Mouse (Mus musculus) forebrain, embryonic 13.5 days (tissue): ENCODE measurements at regions not wholly inside any gene's neighbourhood (a gene's known extent, or its start where the extent isn't known, plus 50 kb on each side); places are given as distances from the start of the nearest gene placed in this dataset.
"Not testable (repeated sequence)": the region's sequence is repeated elsewhere in the genome, so short reads cannot be mapped to it uniquely, and the experiment has no call there.

Experiments used
- ATAC-seq: fragments of 200-750 bp; cut with Nextera tagmentation; 2 replicates; pipeline ENCODE4 v1.8.0; 2017
- H3K27ac ChIP-seq: fragments of 300-500 bp; sonication (generic); 2 replicates; pipeline ENCODE4 v1.5.1; 2015; ENCODE audit warnings: inconsistent platforms, mild to moderate bottlenecking, moderate library complexity
- H3K27me3 ChIP-seq: fragments of 300-500 bp; sonication (generic); 2 replicates; pipeline ENCODE4 v1.6.1; 2015; ENCODE audit warnings: mild to moderate bottlenecking, inconsistent platforms
- H3K36me3 ChIP-seq: fragments of 300-500 bp; sonication (generic); 2 replicates; pipeline ENCODE4 v1.6.1; 2015; ENCODE audit warnings: mild to moderate bottlenecking, inconsistent platforms; ENCODE audit not compliant: poor library complexity, severe bottlenecking
- H3K4me1 ChIP-seq: fragments of 300-500 bp; sonication (generic); 2 replicates; pipeline ENCODE4 v1.6.1; 2015; ENCODE audit warnings: inconsistent platforms
- H3K4me2 ChIP-seq: fragments of 300-500 bp; sonication (generic); 2 replicates; pipeline ENCODE4 v1.6.1; 2015; ENCODE audit warnings: inconsistent platforms, mild to moderate bottlenecking, moderate library complexity
- H3K4me3 ChIP-seq: fragments of 300-500 bp; sonication (generic); 2 replicates; pipeline ENCODE4 v1.5.1; 2015; ENCODE audit warnings: mild to moderate bottlenecking, inconsistent platforms
- H3K9ac ChIP-seq: fragments of 300-500 bp; sonication (generic); 2 replicates; pipeline ENCODE4 v1.6.1; 2015; ENCODE audit warnings: mild to moderate bottlenecking, inconsistent platforms
- H3K9me3 ChIP-seq: fragments of 300-500 bp; sonication (generic); replicated peaks from 2 replicates; pipeline ENCODE4 v1.6.1; 2016; ENCODE audit warnings: inconsistent platforms
- WGBS: fragments of 180-500 bp; shearing (Covaris S2); methylation state at CpG from one replicate; pipeline ENCODE4 v1.1.7; 2015; 5-methylcytosine and 5-hydroxymethylcytosine counted together

DNA sequence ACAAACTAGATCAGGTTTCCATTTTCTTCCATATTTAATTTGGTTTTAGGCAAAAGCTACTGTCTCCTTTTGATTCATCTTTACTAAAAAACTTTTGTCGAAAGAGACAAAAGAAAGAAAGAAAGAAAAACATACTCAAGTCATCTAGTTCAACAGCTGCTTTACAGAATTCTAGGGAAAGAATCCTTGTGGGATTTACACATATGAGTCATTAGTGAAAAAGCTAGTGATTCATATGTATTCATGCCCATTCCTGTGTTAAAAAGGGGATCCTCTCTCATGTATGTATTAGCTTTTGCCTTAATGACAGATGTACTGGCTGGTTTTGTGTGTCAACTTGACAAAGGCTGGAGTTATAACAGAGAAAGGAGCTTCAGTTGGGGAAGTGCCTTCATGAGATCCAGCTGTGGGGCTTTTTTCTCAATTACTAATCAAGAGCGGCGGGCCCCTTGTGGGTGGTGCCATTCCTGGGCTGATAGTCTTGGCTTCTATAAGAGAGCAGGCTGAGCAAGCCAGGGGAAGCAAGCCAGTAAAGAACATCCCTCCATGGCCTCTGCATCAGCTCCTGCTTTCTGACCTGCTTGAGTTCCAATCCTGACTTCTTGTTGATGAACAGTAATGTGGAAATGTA is 200.1 kb upstream of the Flrt2 start:
- H3K4me2 ChIP-seq, H3K9me3 ChIP-seq, H3K4me1 ChIP-seq, H3K27ac ChIP-seq, ATAC-seq, H3K36me3 ChIP-seq, H3K9ac ChIP-seq, H3K27me3 ChIP-seq, H3K4me3 ChIP-seq: not testable (repeated sequence)
- 47% methylated on average over 3 of the region's 3 CpGs for WGBS

DNA sequence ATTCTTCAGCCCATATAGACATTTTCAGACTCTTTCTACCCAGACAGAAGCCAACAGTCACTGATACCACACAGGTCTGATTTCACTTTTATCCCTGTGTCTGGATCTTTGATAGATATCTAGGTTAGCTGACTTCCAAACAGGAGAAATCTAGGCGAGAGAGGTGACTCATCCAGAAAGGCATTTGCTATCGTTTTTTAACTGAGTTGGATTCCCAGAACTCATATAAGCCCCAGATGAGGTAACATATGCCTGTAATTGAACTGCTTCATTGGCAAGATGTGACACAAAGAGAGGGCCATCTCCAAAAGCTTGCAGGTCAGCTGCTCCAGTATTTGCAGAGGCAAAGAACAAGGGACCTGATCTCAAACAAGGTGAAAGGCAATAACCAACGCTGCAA is 190.6 kb upstream of the Flrt2 start:
- Histone ChIP-seq H3K9ac (no peak overlapping the region), H3K4me1 (no peaks in the 10 kb centered on the region), H3K27me3 (no peaks in the 10 kb centered on the region), H3K4me3 (no peak overlapping the region), H3K27ac (no peak overlapping the region), H3K9me3 (no peaks in the 10 kb centered on the region), H3K36me3 (no peaks in the 10 kb centered on the region), H3K4me2 (no peak overlapping the region)
- WGBS: 88% methylated on average over 3 of the region's 3 CpGs
- no peak for ATAC-seq

DNA sequence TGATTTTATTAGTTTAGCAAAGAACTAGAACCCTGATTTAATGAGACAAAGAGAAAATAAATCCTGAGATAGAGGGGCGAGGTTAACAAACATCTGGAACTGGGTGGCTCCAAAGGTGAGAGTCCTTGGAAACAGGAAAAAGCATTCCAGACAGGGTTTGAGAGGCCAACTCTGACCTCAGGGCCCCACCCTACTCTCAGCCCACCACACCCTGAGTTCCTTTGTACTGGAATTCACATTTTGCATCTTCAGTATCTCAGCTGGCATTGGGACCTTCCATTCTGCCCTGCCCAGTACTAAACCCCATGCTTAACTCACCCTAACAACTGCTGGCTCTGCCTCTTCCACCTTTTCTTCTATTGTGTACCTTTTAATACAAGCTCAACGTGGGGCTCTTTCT is 172.0 kb upstream of the Flrt2 start:
- 83% methylated on average over 2 of the region's 2 CpGs for WGBS
- Histone ChIP-seq H3K4me1 (peaks cover 5% of the 10 kb centered on the region), H3K9me3 (no peaks in the 10 kb centered on the region), H3K36me3 (no peaks in the 10 kb centered on the region), H3K4me2 (no peak overlapping the region), H3K9ac (no peak overlapping the region), H3K4me3 (no peak overlapping the region), H3K27me3 (no peaks in the 10 kb centered on the region), H3K27ac (no peak overlapping the region)
- no peak for ATAC-seq

DNA sequence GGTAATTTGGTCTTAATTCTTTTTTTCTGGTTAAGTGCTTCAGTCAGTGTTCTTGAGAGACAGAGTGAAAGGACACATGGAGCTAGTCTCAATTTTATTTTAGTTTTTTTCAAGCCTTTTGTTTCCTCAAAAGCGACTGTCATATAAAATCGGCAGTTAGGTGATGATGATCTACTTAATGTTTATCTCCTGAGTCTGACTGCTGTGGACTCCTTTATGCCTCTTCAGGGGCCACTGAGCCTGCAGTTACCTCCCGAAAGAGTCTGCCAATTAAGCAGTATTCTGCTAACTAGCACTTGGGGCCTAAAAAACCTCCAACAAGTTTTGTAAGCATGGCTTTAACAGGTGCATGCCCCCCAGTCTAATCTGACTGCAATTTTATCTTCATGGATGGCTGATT is 170.0 kb upstream of the Flrt2 start:
- WGBS: 50% methylated on average over 3 of the region's 3 CpGs
- Histone ChIP-seq H3K4me1 (peaks cover under 1% of the 10 kb centered on the region), H3K4me2 (no peak overlapping the region), H3K36me3 (no peaks in the 10 kb centered on the region), H3K9me3 (no peaks in the 10 kb centered on the region), H3K9ac (no peak overlapping the region), H3K4me3 (no peak overlapping the region), H3K27ac (no peak overlapping the region), H3K27me3 (no peaks in the 10 kb centered on the region)
- ATAC-seq: no peak

DNA sequence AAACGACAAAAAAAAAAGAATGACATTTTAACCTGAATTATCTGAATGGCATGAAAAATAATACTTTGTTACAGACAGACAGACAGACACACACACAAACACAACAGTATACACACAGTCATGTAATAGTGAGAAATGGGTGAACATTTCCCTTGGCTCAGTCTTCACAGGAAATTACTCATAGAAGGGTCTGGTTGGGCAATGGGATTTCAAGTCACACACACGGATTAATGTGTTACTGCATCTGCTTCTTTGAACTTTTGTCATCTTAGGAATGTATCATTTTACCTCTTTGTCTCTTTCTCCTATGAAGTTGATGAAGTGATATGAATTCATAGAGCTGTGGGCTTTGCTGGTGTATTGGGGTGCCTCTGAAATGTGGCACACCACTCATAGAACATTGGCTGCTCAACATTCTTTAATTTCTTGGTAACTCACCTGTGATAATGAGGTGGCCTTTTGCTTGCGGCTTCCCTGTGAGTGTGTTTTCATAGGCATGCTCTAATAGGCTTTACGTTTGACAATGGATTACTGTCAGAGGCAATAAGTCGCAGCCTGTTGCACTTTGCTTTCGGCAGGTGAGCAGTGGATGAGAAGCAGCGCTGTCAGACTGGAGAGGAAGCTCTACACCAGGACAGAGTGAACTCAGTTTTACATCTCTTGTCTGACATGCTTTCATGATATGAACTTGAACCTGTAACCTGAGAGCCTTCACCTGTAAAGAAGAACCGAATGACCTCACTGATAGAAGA is 158.0 kb upstream of the Flrt2 start:
- ATAC-seq: no peak

DNA sequence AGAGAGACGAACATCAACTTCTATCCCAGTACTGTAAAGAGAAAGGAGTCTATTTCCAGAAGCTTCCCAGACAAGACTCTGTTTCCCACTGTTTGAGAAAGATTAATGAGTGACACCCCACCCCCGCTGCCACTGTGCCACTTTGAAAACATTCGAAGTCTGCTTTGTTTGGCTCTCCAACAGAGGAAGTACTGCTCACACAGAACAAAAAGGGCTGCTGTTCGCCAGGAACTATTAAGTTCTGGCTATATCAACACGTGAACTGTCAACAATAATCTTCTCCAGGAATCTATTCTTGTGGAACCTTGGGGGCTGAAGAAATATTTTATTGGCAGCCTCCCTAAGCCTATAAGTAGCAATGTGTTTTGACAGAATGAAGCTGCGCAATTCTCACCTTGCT is 144.7 kb upstream of the Flrt2 start:
- H3K27me3 ChIP-seq: no peaks in the 10 kb centered on the region
- H3K9ac ChIP-seq: no peak overlapping the region
- H3K9me3 ChIP-seq: no peaks in the 10 kb centered on the region
- ATAC-seq: no peak
- no peaks in the 10 kb centered on the region for H3K36me3 ChIP-seq
- 36% methylated on average over 6 of the region's 6 CpGs for WGBS
- no peak overlapping the region for H3K27ac ChIP-seq
- 0 out of 2 replicates have a peak, but pooled peaks cover 4% of the 10 kb centered on the region for H3K4me1 ChIP-seq
- no peak overlapping the region for H3K4me2 ChIP-seq
- H3K4me3 ChIP-seq: no peak overlapping the region

More for the DNA sequence above, 158.0 kb upstream of the Flrt2 start:
- Histone ChIP-seq H3K27me3 (no peaks in the 10 kb centered on the region), H3K27ac (no peak overlapping the region), H3K9ac (no peak overlapping the region), H3K9me3 (no peaks in the 10 kb centered on the region), H3K36me3 (no peaks in the 10 kb centered on the region), H3K4me3 (no peak overlapping the region), H3K4me2 (no peak overlapping the region), H3K4me1 (no peaks in the 10 kb centered on the region)
- WGBS: 72% methylated on average over 8 of the region's 8 CpGs

DNA sequence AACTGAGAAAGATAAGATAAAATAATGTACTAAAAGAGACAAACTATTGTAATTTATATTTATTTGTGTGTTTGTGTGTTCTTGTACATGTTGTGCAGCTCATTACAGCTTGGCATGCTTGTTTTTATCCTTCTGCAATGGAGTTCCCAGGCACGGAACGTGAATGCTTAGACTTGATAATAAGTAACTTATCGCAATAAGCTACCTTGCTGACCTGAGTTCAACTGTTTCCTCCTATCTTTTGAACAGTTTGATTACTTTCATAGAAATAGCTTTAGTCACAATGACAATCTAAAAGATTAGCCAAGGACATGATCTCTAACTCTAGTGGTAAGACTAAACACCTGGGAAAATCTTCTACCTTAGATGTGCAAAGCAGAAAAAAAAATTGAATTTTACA is 138.9 kb upstream of the Flrt2 start:
- Histone ChIP-seq H3K9ac (no peak overlapping the region), H3K9me3 (no peaks in the 10 kb centered on the region), H3K4me1 (no peaks in the 10 kb centered on the region), H3K4me2 (no peak overlapping the region), H3K36me3 (no peaks in the 10 kb centered on the region), H3K27me3 (no peaks in the 10 kb centered on the region), H3K27ac (no peak overlapping the region), H3K4me3 (no peak overlapping the region)
- ATAC-seq: no peak
- WGBS: 99% methylated on average over 3 of the region's 3 CpGs

DNA sequence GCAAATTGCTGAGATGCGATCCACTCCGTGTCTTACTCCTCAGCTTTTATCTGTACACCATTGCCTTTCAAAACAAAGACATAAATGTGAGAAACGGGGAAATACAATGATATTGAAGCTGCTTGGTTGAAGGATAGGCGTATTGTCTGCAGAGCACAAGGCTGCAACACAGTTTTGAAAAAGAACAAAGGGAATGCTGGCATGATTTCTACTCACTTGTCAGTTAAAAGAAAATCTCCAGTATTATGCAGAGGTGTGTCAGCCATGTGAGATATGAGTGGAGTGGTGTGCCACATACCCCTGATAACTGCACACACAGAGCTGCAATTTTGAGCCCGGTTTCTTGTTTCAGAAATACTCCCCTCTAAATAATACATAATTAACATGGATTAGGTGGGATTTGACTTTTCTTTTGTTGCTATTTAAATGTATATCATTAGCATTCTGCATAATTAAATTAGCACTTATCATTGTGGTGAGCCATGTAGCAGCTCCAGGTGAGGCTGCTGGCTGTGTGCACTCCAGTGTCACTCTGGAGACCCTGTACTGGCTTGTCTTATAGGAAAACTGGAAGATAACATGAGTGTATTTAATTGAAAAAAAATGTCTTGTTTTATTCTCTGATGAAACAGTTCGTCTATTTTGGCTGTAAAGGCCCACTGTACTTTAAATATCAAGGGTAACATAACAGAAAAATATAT is 133.2 kb upstream of the Flrt2 start:
- Histone ChIP-seq H3K27ac (no peak overlapping the region), H3K4me2 (no peak overlapping the region), H3K9ac (no peak overlapping the region), H3K36me3 (no peaks in the 10 kb centered on the region), H3K27me3 (no peaks in the 10 kb centered on the region), H3K4me1 (peaks cover 7% of the 10 kb centered on the region), H3K9me3 (no peaks in the 10 kb centered on the region), H3K4me3 (no peak overlapping the region)
- ATAC-seq: peak; percentile 81
- 31% methylated on average over 6 of the region's 6 CpGs for WGBS

DNA sequence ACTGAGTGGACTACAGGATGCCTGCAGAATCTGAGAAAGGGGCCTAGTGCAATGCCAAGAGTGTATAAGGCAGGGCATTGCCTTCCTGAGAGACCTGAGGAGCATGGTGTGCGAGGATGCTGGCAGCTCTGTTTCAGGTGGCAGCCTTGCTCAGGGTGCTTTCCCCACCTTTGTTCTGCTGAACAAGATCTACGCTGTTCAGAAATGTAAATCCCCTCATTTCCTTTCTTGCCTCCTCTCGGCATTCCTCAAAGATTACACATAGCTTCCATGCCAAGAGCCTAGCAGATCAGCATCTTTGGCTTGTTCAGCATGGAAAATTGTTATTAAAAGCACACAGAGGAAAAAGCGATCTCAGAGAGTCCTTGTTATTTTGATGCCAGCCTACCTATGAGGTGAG is 128.6 kb upstream of the Flrt2 start:
- Histone ChIP-seq H3K27ac (no peak overlapping the region), H3K27me3 (no peaks in the 10 kb centered on the region), H3K4me2 (no peak overlapping the region), H3K4me1 (peaks cover 7% of the 10 kb centered on the region), H3K9me3 (no peaks in the 10 kb centered on the region), H3K4me3 (no peak overlapping the region), H3K36me3 (no peaks in the 10 kb centered on the region), H3K9ac (no peak overlapping the region)
- ATAC-seq: no peak
- WGBS: 45% methylated on average over 4 of the region's 4 CpGs

DNA sequence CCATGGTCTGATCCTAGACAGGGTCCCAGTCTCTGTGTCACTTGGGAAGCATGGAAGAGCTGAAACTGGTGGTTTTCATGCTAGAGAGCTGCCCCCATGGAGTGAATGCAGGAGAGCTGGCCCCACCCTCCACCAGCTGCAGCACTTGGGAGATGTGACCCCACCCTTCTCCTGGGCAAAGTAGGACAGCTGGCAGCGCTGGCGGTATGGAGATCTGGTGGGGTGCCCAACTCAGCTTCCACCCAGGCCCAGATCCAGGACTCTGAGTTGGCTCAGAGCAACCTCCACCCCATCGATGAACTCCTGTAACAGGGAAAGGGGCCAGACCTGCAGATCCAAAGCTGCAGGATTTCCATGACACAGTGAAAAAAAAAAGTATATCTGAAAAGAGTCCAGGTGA is 115.3 kb upstream of the Flrt2 start:
- 94% methylated on average over 3 of the region's 3 CpGs for WGBS
- no peak for ATAC-seq
- no peak overlapping the region for H3K9ac ChIP-seq

DNA sequence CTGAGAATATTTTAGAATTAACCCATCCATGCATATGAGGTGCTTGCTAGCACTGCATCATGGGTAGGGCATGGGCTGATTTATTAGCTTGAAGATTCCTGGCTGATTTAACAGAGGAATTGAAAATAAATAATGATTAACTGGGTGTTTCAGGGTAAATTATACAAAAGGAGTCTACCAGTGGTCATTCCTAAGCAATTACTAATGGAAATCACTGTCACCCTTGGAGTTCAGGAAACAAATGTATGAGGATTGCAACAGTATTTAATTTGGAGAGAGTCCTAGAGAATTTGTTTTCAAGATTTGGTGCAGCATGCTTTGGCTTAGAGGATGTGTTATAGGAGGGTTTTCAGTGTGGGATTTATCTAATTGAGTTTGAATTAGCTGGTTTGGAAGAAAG is 103.0 kb upstream of the Flrt2 start:
- H3K4me2 ChIP-seq: no peak overlapping the region
- no peaks in the 10 kb centered on the region for H3K27me3 ChIP-seq
- H3K27ac ChIP-seq: no peak overlapping the region
- no peaks in the 10 kb centered on the region for H3K4me1 ChIP-seq
- H3K36me3 ChIP-seq: no peaks in the 10 kb centered on the region
- H3K4me3 ChIP-seq: no peak overlapping the region
- no peaks in the 10 kb centered on the region for H3K9me3 ChIP-seq
- ATAC-seq: no peak
- H3K9ac ChIP-seq: no peak overlapping the region

More for the DNA sequence above, 115.3 kb upstream of the Flrt2 start:
- Histone ChIP-seq H3K4me2 (no peak overlapping the region), H3K4me1 (no peaks in the 10 kb centered on the region), H3K36me3 (no peaks in the 10 kb centered on the region), H3K27me3 (no peaks in the 10 kb centered on the region), H3K27ac (no peak overlapping the region), H3K4me3 (no peak overlapping the region), H3K9me3 (no peaks in the 10 kb centered on the region)

DNA sequence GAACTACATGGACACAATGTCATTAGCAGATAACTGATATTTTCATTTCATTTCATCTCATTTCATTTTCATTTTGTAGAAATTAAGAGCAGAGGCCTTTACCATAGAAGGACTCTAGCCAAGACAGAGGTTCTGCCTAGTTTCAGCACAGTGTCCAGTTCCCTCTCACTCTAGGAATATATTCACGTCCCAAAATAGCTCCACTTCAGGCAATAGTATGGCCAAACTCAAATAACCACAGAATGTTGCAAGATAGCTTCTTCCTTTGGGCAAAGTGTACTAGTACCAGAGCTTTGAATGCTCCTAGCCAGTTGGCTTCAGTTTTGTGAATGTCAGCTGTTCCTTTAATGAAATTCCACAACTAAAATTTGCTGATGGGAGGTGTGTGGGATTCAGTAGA is 72.7 kb upstream of the Flrt2 start:
- H3K4me2 ChIP-seq: no peak overlapping the region
- H3K4me3 ChIP-seq: no peak overlapping the region
- no peaks in the 10 kb centered on the region for H3K4me1 ChIP-seq
- no peaks in the 10 kb centered on the region for H3K27me3 ChIP-seq
- H3K27ac ChIP-seq: no peak overlapping the region
- 98% methylated on average over 1 of the region's 1 CpGs for WGBS
- no peak for ATAC-seq
- H3K9ac ChIP-seq: no peak overlapping the region
- H3K36me3 ChIP-seq: no peaks in the 10 kb centered on the region
- no peaks in the 10 kb centered on the region for H3K9me3 ChIP-seq
